Mouse (Mus musculus): Measurements from ENCODE around the gene Brpf3. TPM values are rescaled to one million over a fixed set of nuclear protein-coding genes. Genes with fewer than 3 reads are reported as not detected.
A peak's percentile ranks its signal among the peaks of the same experiment; 100 is the strongest.

Brpf3 gene
- polyA plus RNA-seq, 1 experiment from 2014 or later, result 10.2 TPM

DNA sequence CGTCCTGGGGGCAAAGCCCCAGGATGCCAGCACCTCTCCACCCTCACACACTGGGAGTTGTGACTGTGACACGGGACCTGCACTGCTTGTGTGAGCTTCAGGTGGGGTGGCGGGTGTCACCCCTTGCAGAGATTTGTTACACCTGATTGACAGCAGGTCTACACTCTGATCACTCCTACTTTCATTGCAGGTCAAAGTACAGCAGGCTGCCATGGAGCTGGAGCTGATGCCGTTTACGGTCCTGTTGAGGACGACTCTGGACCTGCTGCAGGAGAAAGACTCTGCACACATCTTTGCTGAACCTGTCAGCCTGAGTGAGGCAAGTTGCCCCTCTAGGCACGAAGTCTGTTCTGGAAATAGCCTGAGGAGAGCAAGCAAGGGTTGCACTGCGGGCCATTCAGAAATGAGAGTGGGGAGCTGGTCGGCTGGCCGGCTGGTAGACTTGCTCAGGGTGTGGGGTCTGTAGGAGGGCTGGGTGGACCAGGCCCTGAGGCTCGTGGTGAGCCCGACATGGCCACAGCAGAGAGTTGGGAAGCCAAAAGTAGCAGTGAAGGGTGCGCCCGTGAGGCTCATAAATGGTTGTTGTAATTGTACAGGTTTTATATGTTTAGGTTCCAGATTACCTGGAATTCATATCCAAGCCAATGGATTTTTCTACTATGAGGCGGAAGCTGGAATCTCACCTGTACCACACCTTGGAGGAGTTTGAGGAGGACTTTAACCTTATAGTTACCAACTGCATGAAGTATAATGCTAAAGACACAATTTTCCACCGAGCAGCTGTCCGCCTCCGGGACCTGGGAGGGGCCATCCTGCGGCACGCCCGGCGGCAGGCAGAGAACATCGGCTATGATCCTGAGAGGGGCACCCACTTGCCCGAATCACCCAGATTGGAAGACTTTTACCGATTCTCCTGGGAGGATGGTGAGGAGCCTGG is 16.3 kb downstream of the Brpf3 start:
- whole genome bisulfite sequencing, result 96% methylated on average over 25 of the region's 25 CpGs
- H3K27ac ChIP-seq, result no peak overlapping the region

DNA sequence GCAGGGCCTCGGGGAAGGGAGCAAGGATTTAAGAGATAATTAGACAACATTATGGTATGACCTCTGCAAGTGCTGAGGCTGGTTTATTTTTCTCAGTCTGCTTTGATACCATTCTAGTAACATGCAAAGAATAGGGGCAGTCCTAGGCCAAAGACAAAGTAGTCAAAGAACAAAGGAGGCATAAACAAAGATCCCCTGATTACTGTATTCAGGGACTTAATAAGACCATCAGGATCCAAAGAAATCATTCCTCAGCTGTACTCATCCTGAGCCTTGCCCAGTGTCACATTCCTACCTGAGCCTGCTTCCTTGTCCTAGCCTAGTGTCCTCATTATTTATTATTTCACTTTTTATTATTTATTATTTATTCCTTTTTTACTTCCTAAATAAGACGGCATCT is 19.3 kb downstream of the Brpf3 start:
- ATAC-seq, result no peak
- H3K27me3 ChIP-seq, result no peaks in the 10 kb centered on the region
- peaks cover 96% of the 10 kb centered on the region for H3K36me3 ChIP-seq (ENCODE audit: poor library complexity, severe bottlenecking)
- WGBS, result 69% methylated on average over 2 of the region's 2 CpGs
- no peak overlapping the region for H3K4me2 ChIP-seq
- no peak overlapping the region for H3K27ac ChIP-seq
- H3K9ac ChIP-seq, result no peak overlapping the region
- H3K9me3 ChIP-seq (replicated peaks), result no peaks in the 10 kb centered on the region
- H3K4me1 ChIP-seq, result no peaks in the 10 kb centered on the region
- no peak overlapping the region for H3K4me3 ChIP-seq

More for the DNA sequence above, 16.3 kb downstream of the Brpf3 start:
- Histone ChIP-seq H3K4me1 (no peaks in the 10 kb centered on the region), H3K9me3 (replicated peaks) (no peaks in the 10 kb centered on the region), H3K36me3 (ENCODE audit: poor library complexity, severe bottlenecking) (peaks cover 97% of the 10 kb centered on the region), H3K4me3 (no peak overlapping the region), H3K9ac (no peak overlapping the region), H3K4me2 (no peak overlapping the region), H3K27me3 (no peaks in the 10 kb centered on the region)
- ATAC-seq, result no peak

DNA sequence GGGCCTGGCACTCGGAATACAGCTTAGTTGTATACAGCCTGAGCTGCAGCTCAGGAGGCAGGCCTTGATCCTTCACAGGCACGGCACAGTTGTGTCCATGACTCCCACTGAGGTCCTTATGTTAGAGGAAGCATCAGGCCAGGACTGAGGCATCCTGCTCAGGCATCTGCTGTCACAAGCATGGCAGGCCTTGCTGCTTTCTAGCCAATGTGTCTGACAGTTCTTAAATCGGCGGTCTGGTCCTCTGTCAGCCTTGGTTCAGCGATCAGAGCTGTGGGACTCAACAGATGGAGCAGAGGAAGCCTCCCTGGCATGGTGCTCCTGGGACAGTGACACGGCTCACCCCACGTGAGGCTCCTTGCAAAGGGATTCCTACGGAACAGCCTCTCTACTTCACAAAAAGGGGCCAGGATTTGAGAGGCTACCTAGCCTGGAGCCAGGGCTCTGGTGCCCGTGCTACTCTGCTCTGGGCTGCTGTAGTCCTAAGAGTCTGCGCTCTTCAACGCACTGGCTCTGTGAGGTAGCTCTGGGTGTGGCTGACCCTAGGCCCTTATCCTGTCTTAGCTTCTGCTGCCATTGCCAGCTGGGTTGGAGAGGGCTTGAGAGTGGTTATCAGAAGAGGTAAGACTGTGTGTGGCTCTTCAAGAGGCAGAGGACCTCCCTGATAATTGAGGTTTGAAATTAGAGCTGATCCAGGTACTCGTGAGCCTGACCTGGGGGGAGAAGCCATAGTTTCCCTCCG is 22.3 kb downstream of the Brpf3 start:
- no peak for ATAC-seq
- H3K36me3 ChIP-seq (ENCODE audit: poor library complexity, severe bottlenecking), result peaks cover 98% of the 10 kb centered on the region

DNA sequence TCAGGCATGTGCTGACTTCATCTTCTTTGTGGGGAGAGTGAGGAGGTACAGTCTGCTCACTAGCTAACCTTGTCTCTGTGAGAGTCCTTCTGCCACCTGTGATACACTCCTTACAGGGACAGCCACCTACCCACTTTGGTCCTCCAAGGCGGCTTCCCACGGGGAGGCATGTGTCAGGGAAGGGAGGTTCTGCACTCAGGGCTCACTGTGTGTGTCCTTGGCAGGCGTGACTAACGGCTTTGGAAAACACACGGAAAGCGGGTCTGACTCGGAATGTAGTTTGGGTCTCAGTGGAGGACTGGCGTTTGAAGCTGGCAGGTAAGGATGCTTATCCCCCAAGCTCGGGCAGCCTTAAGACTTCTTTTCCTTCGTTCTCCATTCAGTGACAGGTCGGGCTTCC is 22.9 kb downstream of the Brpf3 start:
- WGBS, result 89% methylated on average over 11 of the region's 11 CpGs
- ATAC-seq, result no peak
- Histone ChIP-seq H3K27ac (no peak overlapping the region), H3K4me1 (no peaks in the 10 kb centered on the region), H3K4me3 (no peak overlapping the region), H3K36me3 (ENCODE audit: poor library complexity, severe bottlenecking) (peaks cover 98% of the 10 kb centered on the region), H3K9me3 (replicated peaks) (no peaks in the 10 kb centered on the region), H3K4me2 (no peak overlapping the region), H3K27me3 (no peaks in the 10 kb centered on the region), H3K9ac (no peak overlapping the region)

More for the DNA sequence above, 22.3 kb downstream of the Brpf3 start:
- Histone ChIP-seq H3K4me3 (no peak overlapping the region), H3K27ac (no peak overlapping the region), H3K9me3 (replicated peaks) (no peaks in the 10 kb centered on the region), H3K9ac (no peak overlapping the region), H3K4me2 (no peak overlapping the region), H3K4me1 (no peaks in the 10 kb centered on the region), H3K27me3 (no peaks in the 10 kb centered on the region)
- WGBS, result 92% methylated on average over 13 of the region's 13 CpGs

DNA sequence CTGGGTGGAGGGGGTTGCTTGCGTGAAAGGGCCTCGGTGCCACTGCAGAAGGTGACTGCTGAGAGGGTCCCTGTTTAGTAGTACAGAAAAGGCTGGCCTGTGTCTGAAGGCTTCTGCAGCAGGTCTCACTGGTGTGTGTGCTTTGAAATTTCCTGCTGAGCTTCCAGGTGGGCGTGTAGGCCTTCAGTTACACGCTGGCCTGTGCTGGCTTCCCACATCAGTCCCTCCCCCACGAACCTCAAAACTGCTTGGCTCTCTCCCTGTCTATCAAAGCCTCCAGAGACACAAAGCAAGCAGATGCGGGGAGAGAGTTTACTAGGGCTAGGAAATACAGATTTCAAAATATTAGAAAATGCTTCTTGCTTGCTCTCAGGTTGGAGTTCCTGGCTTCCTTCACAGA is 24.0 kb downstream of the Brpf3 start:
- no peak for ATAC-seq
- H3K4me3 ChIP-seq, result no peak overlapping the region
- H3K4me1 ChIP-seq, result no peaks in the 10 kb centered on the region
- H3K9ac ChIP-seq, result no peak overlapping the region
- H3K4me2 ChIP-seq, result no peak overlapping the region
- H3K27ac ChIP-seq, result no peak overlapping the region
- 87% methylated on average over 6 of the region's 6 CpGs for WGBS
- peaks cover 99% of the 10 kb centered on the region for H3K36me3 ChIP-seq (ENCODE audit: poor library complexity, severe bottlenecking)
- H3K9me3 ChIP-seq (replicated peaks), result no peaks in the 10 kb centered on the region
- H3K27me3 ChIP-seq, result no peaks in the 10 kb centered on the region

DNA sequence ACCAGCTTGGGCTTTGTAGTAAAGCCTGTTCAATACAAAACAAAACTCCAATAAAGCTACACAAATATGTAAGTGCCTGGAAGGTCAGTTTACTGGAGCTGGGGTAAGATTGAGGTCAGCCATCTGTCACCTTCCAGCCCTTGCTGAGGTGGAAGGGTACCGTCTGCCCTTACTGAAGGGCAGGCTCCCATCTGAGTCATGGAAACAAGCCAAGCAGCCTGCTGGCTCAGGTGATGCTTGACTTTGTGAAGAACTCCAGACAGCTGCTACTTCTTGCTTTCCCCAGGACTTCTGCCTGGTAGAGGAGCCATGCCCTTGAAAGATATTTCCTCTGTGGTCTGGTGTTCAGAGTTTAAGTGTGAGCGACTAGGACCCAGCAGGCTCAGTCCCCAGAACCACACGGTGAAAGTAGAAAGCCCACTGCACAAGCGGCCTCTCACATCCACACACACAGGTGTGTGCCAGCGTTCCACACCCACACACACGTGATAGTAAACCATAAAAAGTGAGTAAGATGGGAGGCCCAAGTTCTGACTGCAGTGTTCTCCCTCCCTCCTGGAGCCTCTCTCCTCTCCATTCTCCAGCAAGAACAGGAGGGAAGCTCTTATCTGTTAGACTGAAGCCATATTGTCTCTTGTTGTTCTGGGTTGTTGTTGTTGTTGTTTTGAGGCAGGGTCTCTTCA is 24.6 kb downstream of the Brpf3 start:
- Histone ChIP-seq H3K27ac (no peak overlapping the region), H3K9me3 (replicated peaks) (no peaks in the 10 kb centered on the region), H3K4me3 (no peak overlapping the region), H3K4me2 (no peak overlapping the region), H3K4me1 (no peaks in the 10 kb centered on the region), H3K36me3 (ENCODE audit: poor library complexity, severe bottlenecking) (peaks cover 99% of the 10 kb centered on the region), H3K27me3 (no peaks in the 10 kb centered on the region), H3K9ac (no peak overlapping the region)
- 94% methylated on average over 6 of the region's 6 CpGs for WGBS
- ATAC-seq, result no peak

DNA sequence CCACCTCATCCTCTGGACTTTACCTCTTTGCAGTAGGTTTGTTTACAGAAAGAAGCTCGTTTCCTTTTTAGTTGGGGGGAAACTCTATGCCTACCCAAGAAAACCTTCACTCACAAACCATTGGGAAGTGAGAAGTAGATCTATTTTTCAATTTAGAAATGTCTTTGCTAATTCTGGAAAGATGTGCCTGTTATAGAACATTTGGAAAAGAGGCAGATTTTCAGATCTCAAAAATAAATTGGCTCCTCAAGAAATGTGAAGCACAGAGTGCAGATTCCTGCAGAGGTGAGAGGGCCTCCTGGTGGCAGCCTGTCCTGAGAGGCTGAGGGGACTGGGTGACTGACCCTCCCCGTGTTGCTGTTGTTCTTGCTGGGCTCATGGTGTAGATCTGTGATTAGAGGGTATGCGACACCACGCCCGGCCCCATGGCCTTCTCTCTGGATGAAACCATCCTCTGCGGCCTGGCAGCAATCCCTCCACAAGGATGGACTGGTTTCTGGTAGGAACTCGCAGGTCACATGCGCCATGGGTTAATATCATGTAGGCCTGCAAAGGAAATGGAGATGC is 26.9 kb downstream of the Brpf3 start:
- 94% methylated on average over 8 of the region's 8 CpGs for WGBS
- Histone ChIP-seq H3K4me2 (no peak overlapping the region), H3K27me3 (no peaks in the 10 kb centered on the region), H3K27ac (no peak overlapping the region), H3K4me1 (no peaks in the 10 kb centered on the region), H3K36me3 (ENCODE audit: poor library complexity, severe bottlenecking) (peaks cover 99% of the 10 kb centered on the region), H3K4me3 (no peak overlapping the region), H3K9ac (no peak overlapping the region), H3K9me3 (replicated peaks) (no peaks in the 10 kb centered on the region)
- no peak for ATAC-seq

DNA sequence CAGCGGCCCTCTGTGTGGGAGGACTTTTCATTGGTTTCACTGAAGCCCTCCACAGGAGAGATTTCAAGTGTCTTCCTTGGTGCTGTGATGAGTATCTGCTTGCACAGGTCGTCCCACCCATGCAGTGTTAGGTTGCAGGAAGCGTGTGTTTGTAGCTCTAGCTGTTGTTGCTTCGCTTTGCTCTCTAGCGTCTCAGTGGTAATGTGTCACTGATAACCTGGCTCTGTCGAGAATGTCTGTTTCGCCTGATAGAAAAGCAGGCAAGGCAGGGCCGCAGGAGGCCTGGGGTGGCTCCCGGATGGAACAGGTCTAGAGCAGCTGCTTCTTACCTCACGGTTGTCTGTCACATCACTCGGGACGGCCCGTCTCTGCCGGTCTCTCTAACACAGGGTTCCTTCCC is 28.2 kb downstream of the Brpf3 start:
- 0 out of 2 replicates have a peak overlapping the region, but pooled peaks have one; percentile 12 for H3K9ac ChIP-seq
- H3K4me1 ChIP-seq, result no peaks in the 10 kb centered on the region
- 91% methylated on average over 14 of the region's 14 CpGs for WGBS
- no peak for ATAC-seq
- no peak overlapping the region for H3K4me2 ChIP-seq
- no peaks in the 10 kb centered on the region for H3K9me3 ChIP-seq (replicated peaks)
- H3K27me3 ChIP-seq, result no peaks in the 10 kb centered on the region
- no peak overlapping the region for H3K4me3 ChIP-seq
- no peak overlapping the region for H3K27ac ChIP-seq
- H3K36me3 ChIP-seq (ENCODE audit: poor library complexity, severe bottlenecking), result peaks cover 100% of the 10 kb centered on the region

DNA sequence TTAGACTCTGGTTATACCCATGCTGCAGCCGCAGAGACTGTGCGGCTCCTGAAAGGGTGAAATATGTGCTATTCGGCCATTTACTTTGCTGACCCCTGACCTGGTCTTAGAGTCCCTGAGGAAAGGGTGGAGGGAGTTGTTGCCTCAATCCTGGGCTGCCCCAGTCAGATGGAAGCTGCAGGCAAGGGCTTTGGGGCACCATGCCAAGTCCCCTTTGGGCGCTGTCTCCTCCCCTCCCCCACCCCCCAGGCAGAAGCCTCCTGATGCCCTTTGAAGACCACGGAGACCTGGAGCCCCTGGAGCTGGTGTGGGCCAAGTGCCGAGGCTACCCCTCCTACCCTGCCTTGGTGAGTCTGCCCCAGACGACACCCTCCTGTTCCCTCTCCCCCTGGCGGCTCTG is 30.2 kb downstream of the Brpf3 start:
- Histone ChIP-seq H3K36me3 (ENCODE audit: poor library complexity, severe bottlenecking) (peaks cover 97% of the 10 kb centered on the region), H3K27me3 (no peaks in the 10 kb centered on the region), H3K4me1 (no peaks in the 10 kb centered on the region), H3K4me2 (no peak overlapping the region), H3K27ac (no peak overlapping the region), H3K9me3 (replicated peaks) (no peaks in the 10 kb centered on the region), H3K9ac (no peak overlapping the region), H3K4me3 (no peak overlapping the region)
- WGBS, result 87% methylated on average over 8 of the region's 8 CpGs
- ATAC-seq, result no peak

DNA sequence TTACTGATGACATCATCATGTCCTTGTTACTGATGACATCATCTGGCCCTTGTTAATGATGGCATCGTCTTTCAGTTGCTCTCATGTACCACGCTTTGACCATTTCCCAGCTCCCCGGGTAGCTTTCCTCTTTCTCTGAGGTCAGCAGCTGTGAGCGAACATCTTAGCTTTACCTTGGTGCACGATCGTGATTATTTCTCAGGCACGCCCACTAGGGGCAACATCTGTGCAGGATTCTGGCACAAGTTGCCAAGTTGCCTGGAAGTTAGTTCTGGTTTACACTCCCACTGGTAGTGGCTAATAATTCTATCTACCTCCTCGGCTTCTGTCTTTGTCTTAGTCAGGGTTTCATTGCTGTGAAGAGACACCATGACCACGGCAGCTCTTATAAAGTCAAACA is 31.1 kb downstream of the Brpf3 start:
- 87% methylated on average over 9 of the region's 9 CpGs for WGBS
- ATAC-seq, result no peak
- Histone ChIP-seq H3K9ac (no peak overlapping the region), H3K4me1 (no peaks in the 10 kb centered on the region), H3K27ac (no peak overlapping the region), H3K36me3 (ENCODE audit: poor library complexity, severe bottlenecking) (peaks cover 97% of the 10 kb centered on the region), H3K9me3 (replicated peaks) (no peaks in the 10 kb centered on the region), H3K4me2 (no peak overlapping the region), H3K4me3 (no peak overlapping the region), H3K27me3 (no peaks in the 10 kb centered on the region)

DNA sequence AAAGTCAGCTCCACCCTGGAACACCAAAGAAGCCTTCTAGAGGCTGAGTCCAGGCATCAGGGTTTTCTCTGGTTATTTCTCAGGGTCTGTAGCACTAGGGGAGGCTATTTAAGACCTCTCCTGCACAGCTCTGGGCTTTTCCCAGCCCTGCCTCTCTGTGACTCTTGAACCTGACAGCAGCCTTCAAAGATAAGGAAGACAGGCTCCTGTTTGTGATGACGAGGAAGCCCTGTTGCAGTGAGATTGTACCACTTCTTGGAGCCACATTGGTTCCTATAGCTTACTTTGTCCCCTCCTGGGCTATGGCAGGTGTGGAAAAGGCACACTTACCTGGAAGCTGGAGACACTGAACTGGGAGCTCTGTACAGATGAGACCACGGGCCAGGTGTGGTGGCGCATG is 32.0 kb downstream of the Brpf3 start:
- WGBS, result 93% methylated on average over 3 of the region's 3 CpGs
- no peak overlapping the region for H3K4me2 ChIP-seq
- H3K4me3 ChIP-seq, result no peak overlapping the region
- H3K9me3 ChIP-seq (replicated peaks), result no peaks in the 10 kb centered on the region
- no peak for ATAC-seq
- no peak overlapping the region for H3K9ac ChIP-seq
- H3K36me3 ChIP-seq (ENCODE audit: poor library complexity, severe bottlenecking), result peaks cover 97% of the 10 kb centered on the region
- no peak overlapping the region for H3K27ac ChIP-seq
- no peaks in the 10 kb centered on the region for H3K27me3 ChIP-seq
- H3K4me1 ChIP-seq, result no peaks in the 10 kb centered on the region

DNA sequence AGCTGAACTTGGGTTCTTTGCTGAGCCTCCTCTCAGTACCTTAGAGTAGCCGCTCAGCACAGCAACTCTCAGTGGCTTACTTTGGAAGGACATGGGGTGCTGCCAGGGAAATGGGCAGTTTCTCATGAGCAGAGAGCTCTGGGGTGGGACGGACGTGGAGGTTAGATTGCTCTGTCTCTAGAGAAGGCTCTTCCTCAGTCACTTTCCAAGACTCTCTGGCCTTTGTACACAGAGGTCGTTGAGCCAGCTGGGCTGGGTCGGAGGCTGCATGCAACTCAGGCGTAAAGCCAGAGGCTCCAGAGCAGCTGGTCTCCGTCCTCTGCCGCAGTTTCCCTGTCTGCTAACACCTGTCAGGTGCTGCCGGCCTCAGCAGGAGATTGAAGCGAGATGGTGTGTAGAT is 33.8 kb downstream of the Brpf3 start:
- H3K36me3 ChIP-seq (ENCODE audit: poor library complexity, severe bottlenecking), result peaks cover 97% of the 10 kb centered on the region

More for the DNA sequence above, 33.8 kb downstream of the Brpf3 start:
- 88% methylated on average over 10 of the region's 10 CpGs for WGBS
- ATAC-seq, result no peak
- H3K4me2 ChIP-seq, result no peak overlapping the region
- H3K4me3 ChIP-seq, result no peak overlapping the region
- H3K9me3 ChIP-seq (replicated peaks), result no peaks in the 10 kb centered on the region
- no peaks in the 10 kb centered on the region for H3K27me3 ChIP-seq
- no peaks in the 10 kb centered on the region for H3K4me1 ChIP-seq
- H3K9ac ChIP-seq, result no peak overlapping the region
- H3K27ac ChIP-seq, result no peak overlapping the region
